Mouse (Mus musculus) liver, adult (tissue): ENCODE measurements around the gene Tmem63b.

ENCODE experiments used
- GATA4 ChIP-seq: IDR thresholded peaks from 2 replicates; pipeline ENCODE4 v1.6.1; 2014; ENCODE audit warnings: mild to moderate bottlenecking, low read length; ENCODE audit not compliant: insufficient replicate concordance

Gene Tmem63b

GRCm38 (mm10) chr17:45686716-45687115 lies at the start of gene Tmem63b:
TSS of gene Tmem63b (minus strand) at chr17:45686905.
- no peak for TF ChIP-seq GATA4

- TF ChIP-seq GATA4, result no peak
Observed at GRCm38 (mm10) chr17:45735382-45736310, 48.9 kb upstream of the Tmem63b start.

GRCm38 (mm10) chr17:45734881-45735280 lies 48.2 kb upstream of the Tmem63b start:
- no peak for TF ChIP-seq GATA4

GRCm38 (mm10) chr17:45734333-45734732 lies 47.6 kb upstream of the Tmem63b start:
- TF ChIP-seq GATA4, result no peak

- no peak for TF ChIP-seq GATA4
Observed at GRCm38 (mm10) chr17:45733735-45734301, 47.1 kb upstream of the Tmem63b start, which contains the start of gene 1600014C23Rik. TSS of gene 1600014C23Rik (minus strand) at chr17:45733844.

- TF ChIP-seq GATA4, result no peak
Observed at GRCm38 (mm10) chr17:45733038-45733734, 46.5 kb upstream of the Tmem63b start.

GRCm38 (mm10) chr17:45731172-45731864 lies 44.6 kb upstream of the Tmem63b start:
- no peak for TF ChIP-seq GATA4

GRCm38 (mm10) chr17:45730696-45731095 lies 44.0 kb upstream of the Tmem63b start:
- TF ChIP-seq GATA4, result no peak

GRCm38 (mm10) chr17:45729387-45729786 lies 42.7 kb upstream of the Tmem63b start:
- no peak for TF ChIP-seq GATA4

- no peak for TF ChIP-seq GATA4
Observed at GRCm38 (mm10) chr17:45727983-45728723, 41.4 kb upstream of the Tmem63b start.

- TF ChIP-seq GATA4, result no peak
Observed at GRCm38 (mm10) chr17:45727481-45727880, 40.8 kb upstream of the Tmem63b start.

- TF ChIP-seq GATA4, result no peak
Observed at GRCm38 (mm10) chr17:45726249-45726648, 39.5 kb upstream of the Tmem63b start.

- no peak for TF ChIP-seq GATA4
Observed at GRCm38 (mm10) chr17:45724574-45724921, 37.8 kb upstream of the Tmem63b start.

GRCm38 (mm10) chr17:45723732-45724573 lies 37.2 kb upstream of the Tmem63b start:
- TF ChIP-seq GATA4, result no peak

GRCm38 (mm10) chr17:45718323-45718722 lies 31.6 kb upstream of the Tmem63b start:
- no peak for TF ChIP-seq GATA4
